Mouse (Mus musculus) layer of hippocampus, postnatal 14 days (tissue): Measurements from ENCODE around the gene Rnf20. TPM values are rescaled to one million over a fixed set of nuclear protein-coding genes. Genes with fewer than 3 reads are reported as not detected.
"Not testable (repeated sequence)": the region's sequence is repeated elsewhere in the genome, so short reads cannot be mapped to it uniquely, and the experiment has no call there.

Source experiments
- DNase-seq, 2 experiments: peaks; one replicate each; pipeline ENCODE4 v3.0.0; 2021 to 2022; ENCODE audit warnings: low spot score in 2 of 2, mixed read lengths in 1 of 2
- long read RNA-seq, 2 experiments: library from polyadenylated mRNA; stranded (forward); transcript quantifications; one replicate each; pipeline ENCODE4 v2.0.0; 2021
- total RNA-seq, 2 experiments: library from RNA; stranded (reverse); gene quantifications; 2 replicates each; pipeline ENCODE4 v1.2.3; 2021

Gene Rnf20
- 10 to 100 TPM; 71.0 to 78.1 TPM for total RNA-seq
- long read RNA-seq, experiment 1, full-length matches to known transcripts: 21 of 31 reads
- long read RNA-seq, experiment 1, partial matches to known transcripts: 5 of 31 reads
- long read RNA-seq, experiment 1, other reads (novel, unspliced or antisense): 5 of 31 reads
- long read RNA-seq, experiment 2, full-length matches to known transcripts: 35 of 41 reads
- long read RNA-seq, experiment 2, partial matches to known transcripts: 2 of 41 reads
- long read RNA-seq, experiment 2, other reads (novel, unspliced or antisense): 4 of 41 reads

- peak; percentile 96 to 97 for DNase-seq
Measured at GRCm38 (mm10) chr4:49631319-49632138, at the start of gene Rnf20. Gene Rnf20 (plus strand): TSS chr4:49632006.

GRCm38 (mm10) chr4:49583965-49584831 is 47.6 kb upstream of the Rnf20 start:
- DNase-seq: no peak

- no peak for DNase-seq
Measured at GRCm38 (mm10) chr4:49585524-49586101, 46.2 kb upstream of the Rnf20 start.

- DNase-seq: no peak
Measured at GRCm38 (mm10) chr4:49586811-49587210, 45.0 kb upstream of the Rnf20 start.

- DNase-seq: no peak
Measured at GRCm38 (mm10) chr4:49590152-49590551, 41.7 kb upstream of the Rnf20 start.

GRCm38 (mm10) chr4:49596846-49597182 is 35.0 kb upstream of the Rnf20 start:
- DNase-seq: no peak

GRCm38 (mm10) chr4:49597183-49598100 is 34.4 kb upstream of the Rnf20 start, which contains the start of gene Tmem246:
Gene Tmem246 (minus strand): TSS chr4:49597876.
- peak; percentile 65 to 78 for DNase-seq

GRCm38 (mm10) chr4:49603161-49603560 is 28.6 kb upstream of the Rnf20 start:
- no peak for DNase-seq

GRCm38 (mm10) chr4:49604016-49604546 is 27.7 kb upstream of the Rnf20 start:
- no peak for DNase-seq

GRCm38 (mm10) chr4:49604616-49605015 is 27.2 kb upstream of the Rnf20 start:
- DNase-seq: no peak

- DNase-seq: no peak
Measured at GRCm38 (mm10) chr4:49605459-49605858, 26.3 kb upstream of the Rnf20 start.

- no peak for DNase-seq
Measured at GRCm38 (mm10) chr4:49616924-49617323, 14.9 kb upstream of the Rnf20 start.

- DNase-seq: not testable (repeated sequence)
Measured at GRCm38 (mm10) chr4:49619861-49620260, 11.9 kb upstream of the Rnf20 start.

- no peak for DNase-seq
Measured at GRCm38 (mm10) chr4:49622272-49622671, 9.5 kb upstream of the Rnf20 start.

- DNase-seq: no peak
Measured at GRCm38 (mm10) chr4:49623916-49624315, 7.9 kb upstream of the Rnf20 start.

- not testable (repeated sequence) for DNase-seq
Measured at GRCm38 (mm10) chr4:49624969-49625368, 6.8 kb upstream of the Rnf20 start.

GRCm38 (mm10) chr4:49626973-49627372 is 4.8 kb upstream of the Rnf20 start:
- peak; percentile 75 to 88 for DNase-seq

- DNase-seq: no peak
Measured at GRCm38 (mm10) chr4:49628941-49629340, 2.9 kb upstream of the Rnf20 start.

- no peak for DNase-seq
Measured at GRCm38 (mm10) chr4:49632139-49632481, 304 bp downstream of the Rnf20 start.

GRCm38 (mm10) chr4:49637821-49638220 is 6.0 kb downstream of the Rnf20 start:
- no peak for DNase-seq
